Mouse (Mus musculus): Measurements from ENCODE around the gene Igdcc3.

Gene Igdcc3

DNA sequence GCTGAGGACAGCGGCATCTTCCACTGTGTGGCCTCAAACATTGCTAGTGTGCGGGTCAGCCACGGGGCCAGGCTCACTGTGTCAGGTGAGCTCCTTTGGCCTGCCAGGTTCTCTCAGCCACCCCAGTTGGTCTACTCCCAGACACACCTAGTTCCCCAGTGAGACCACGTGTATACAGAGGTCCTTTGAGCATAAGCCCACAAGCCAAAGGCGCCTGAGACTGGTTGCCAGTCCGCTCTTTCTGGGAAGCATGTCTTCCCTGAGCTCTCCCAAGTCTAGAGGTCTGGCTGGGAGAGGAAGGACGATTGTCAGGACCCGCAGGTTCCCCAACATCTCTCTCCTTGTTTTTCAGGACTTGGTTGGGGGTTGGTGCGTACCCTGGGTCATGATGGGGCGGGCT lies 36.9 kb downstream of the Igdcc3 start:
- DNase-seq = no peak

DNA sequence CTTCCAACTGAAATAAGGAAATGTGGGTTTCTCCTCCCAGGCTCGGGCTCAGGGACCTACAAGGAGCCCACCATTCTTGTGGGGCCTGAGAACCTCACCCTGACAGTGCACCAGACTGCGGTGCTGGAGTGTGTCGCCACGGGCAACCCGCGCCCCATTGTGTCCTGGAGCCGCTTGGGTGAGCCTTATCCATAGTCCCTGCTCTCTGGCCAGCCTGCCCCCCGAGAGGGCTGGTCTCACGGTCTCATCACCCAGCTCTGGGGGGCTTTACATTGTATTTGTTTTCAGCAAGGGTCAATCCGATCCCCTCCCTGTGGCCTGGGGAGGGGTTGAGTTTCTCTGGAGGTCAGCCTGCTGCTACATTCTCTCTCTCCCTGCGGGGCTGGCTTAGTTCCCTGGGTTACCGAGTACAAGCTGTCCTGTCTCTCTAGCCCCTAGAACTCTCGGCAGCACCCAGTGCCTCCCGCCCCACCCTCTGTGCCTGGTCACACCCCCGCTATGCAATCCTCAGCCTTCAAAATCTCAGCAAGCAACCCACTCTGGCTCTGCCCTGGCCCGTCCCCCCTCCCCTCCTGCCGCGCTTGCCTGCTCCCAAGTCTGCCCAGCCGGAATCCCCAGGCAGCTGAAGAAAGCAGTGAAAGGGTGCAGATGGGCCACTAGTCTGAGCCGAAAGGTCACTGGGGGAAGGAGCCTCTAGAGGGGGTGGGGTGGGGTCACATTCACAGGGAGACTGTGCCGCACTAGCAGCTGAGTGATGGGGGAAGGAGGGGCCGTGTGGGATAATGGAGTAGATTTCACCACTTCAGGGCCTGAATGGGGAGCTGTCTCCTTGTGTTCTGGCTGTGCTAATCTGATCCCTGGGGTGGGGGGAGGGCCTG lies 37.6 kb downstream of the Igdcc3 start:
- no peak for DNase-seq

DNA sequence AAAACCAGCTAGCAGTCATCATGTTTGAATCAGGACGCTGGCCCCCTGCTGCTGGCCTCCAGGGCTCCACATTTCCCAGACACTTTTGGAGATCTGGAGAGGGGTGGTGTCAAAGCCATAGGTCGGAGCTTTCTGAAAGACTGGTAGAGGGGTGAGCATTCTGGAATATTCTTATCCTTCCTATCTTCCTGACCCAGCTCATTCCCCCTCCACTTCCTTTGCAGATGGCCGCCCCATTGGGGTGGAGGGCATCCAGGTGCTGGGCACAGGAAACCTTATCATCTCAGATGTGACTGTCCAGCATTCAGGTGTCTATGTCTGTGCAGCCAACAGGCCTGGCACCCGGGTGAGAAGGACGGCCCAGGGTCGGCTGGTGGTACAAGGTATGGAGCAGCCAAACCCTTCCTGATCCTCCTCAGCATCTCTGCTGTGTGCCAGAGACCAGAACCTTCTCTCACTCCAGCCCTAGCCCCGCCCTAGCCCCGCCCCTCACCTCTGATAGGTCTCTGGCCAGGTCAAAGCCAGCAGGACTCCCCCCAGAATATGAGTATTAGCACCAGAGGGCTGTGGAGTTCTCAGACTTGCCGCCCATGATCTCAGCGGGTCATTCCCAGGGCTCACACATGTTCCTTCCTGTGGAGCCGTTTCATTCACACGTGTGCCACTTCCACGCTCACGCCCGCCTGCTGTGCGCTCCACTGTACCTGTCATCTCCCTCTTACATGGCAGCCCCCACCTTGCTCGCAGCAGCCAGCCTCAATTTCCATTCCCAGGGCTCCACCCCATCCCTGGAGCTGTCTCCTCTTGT lies 39.0 kb downstream of the Igdcc3 start:
- no peak for DNase-seq

DNA sequence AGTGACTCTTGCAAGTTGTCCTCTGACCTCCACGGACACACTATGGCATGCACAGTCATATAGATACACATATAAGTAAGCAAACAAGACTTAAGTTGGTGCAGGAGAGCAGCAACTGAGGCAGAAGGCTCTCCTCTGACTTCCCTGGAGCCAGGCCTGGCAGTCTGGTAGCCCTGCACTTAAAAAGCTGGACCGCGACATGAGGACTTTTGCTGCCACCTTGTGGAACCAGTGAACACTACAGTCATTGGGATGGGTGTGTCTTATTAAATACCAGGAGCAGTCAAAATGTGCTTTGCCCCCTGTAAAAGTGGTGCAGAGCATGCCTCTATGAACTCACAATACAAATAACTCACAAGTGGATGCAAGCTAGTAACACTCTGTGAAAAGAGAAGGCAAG lies 47.6 kb downstream of the Igdcc3 start:
- peak; percentile 75 for DNase-seq

DNA sequence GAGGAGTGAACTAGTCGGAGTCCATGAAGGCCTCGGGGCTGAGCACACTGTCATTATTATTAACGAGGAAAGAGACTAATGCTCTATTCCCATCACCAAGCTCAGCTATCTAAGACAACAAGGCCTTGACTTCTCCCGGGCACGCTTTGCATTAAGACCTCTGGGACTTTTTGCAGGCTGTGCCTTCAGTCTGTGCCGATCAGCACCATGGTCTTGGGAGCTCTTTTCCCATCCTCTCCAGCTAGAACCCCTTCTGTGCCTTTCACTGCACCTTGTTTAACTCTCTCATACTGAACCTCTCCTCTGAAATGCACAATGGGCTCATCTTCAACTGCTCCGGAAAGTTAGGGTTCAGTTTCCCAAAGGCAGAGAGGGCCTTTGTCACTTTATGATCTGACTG lies 49.3 kb downstream of the Igdcc3 start:
- no peak for DNase-seq

DNA sequence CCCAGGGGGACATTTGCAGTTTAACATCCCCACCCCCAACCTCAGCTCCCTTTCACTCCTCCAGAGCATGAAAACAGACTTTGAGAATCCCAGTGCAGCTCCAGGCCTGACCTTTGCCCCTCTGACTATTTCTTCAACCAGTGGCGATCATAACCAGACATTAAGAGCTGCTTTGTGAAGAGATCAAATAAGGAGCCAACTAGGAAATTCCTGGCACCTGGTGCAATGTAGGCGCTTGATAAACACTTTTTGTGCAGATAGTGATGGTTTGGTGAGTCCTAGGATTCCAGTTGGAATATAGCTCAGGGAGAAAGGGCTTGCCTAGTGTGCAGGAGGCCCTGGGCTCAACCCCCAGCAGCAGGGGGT lies 50.4 kb downstream of the Igdcc3 start:
- DNase-seq = no peak

DNA sequence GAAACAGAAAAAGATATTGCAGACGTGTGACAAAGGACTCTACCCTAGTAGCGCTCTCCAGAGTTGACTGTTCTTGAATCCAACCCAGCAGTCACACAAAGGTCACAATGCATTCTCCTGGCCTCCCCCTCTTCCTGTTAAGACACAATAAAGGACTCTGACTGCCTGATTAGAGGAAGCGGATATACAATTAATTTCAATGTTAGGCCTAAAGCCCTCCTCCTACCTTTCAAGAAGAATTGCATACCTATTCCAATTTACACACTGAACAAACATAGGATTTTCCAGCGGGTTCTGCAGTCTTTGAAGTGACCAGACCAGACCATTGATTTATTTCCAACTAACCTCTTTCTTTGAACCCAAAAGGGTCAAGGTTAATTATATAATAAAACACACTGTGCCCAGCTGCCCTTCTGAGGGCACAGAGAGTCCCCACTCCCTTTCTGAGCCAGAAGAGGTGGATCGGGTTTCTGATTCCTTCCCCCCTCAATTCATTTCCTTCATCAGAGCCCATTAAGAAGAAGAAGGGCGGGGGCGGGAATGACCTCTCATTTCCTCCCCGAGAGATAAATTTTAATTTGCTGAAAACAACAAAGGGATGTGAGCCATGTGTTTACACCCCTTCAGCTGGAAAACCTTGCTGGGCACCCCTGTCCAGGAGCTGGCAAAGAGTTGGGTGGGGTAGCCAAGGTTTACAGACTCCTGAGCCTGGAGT lies 50.9 kb downstream of the Igdcc3 start:
- no peak for DNase-seq

DNA sequence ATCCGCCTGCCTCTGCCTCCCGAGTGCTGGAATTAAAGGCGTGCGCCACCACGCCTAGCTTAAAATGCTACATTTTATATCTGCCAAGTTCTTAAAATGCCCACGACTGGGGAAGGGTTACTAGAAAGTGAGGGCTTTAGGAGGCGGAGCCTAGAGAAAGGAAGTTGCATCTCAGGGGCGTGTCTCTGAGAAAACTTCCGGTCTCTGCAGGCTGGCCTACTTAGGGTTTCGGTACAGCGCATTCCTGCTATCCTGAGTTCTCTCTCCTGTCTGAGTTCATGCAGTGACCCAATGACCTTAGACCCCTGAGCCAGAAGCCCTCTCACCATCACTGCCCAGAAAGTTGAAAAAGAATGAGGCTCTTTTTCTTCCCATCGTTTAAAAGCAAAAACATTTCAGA lies 52.2 kb downstream of the Igdcc3 start:
- DNase-seq = no peak

DNA sequence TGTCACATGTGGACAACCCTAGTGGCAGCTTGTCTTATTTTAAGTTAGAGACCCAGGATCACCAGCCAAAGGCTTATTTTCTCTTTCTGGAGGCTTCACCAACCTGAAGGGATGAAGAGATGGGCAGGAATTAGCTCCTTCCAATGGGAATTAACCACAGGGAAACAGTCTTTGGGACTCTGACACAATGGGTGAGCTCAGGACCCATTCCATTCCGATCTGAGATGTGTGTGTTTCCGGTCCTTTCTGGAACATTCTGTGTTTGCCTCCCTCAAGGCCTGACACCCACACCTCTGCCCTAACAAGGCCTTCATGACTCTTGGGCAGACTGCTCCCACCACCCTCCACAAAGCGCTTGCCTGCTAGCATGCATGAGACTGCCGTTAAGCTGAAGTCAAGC lies 54.1 kb downstream of the Igdcc3 start, which contains the start of gene Parp16:
Gene Parp16 (plus strand): TSS at position 301 of the 400 bp plus-strand sequence.
- DNase-seq = no peak

DNA sequence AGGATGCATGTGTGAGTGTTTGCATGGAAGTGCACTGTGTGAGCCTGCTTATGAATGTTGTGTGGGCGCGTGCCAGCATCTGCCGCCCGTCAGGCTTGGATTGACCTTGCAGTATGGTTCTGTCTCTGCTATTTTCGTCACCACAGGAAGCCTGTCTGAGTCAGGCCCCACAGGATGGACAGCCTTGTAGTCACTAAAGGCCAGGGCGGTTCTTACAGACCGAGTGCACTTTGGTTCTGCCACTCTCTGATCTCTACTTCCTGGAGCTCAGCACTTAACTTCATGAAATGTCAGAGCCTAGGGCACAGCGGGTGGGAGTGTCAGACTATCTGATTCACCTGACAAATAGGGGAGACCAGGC lies 54.6 kb downstream of the Igdcc3 start:
- peak; percentile 26 for DNase-seq

DNA sequence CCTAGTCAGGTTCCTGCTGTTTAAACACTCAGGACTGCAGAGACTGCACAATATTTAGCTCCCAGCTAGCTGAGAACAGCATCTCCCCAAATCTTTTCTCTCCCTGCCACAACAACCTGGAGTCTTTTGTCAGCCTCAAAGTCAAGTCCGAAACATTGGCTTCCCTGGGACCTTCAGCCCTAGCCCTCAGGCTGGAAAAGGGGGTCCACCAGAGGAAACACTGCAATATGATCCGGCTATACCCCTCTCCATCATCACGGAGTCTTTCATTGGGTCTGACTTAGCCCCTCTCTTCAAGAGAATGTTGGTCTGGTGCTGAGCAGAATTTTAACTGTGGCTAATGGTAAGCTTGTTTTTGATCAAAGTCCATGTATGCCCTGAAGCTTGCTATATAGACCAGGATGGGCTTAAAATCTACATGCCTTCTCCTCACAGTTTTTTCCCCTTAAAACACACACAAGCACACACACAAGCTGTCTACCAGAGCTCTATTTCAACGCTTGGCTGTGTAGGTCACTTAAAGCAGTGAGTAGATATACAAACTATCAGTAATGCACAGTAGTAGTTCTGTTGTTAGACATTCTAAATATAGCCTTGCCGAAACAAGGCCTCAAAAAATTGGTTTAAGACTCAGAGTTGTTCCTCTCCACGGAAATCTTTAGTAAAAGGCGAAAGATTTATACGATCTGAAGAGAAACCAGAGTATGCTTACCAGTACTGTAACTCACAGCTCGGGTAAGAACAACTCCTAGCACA lies 55.2 kb downstream of the Igdcc3 start:
- no peak for DNase-seq

DNA sequence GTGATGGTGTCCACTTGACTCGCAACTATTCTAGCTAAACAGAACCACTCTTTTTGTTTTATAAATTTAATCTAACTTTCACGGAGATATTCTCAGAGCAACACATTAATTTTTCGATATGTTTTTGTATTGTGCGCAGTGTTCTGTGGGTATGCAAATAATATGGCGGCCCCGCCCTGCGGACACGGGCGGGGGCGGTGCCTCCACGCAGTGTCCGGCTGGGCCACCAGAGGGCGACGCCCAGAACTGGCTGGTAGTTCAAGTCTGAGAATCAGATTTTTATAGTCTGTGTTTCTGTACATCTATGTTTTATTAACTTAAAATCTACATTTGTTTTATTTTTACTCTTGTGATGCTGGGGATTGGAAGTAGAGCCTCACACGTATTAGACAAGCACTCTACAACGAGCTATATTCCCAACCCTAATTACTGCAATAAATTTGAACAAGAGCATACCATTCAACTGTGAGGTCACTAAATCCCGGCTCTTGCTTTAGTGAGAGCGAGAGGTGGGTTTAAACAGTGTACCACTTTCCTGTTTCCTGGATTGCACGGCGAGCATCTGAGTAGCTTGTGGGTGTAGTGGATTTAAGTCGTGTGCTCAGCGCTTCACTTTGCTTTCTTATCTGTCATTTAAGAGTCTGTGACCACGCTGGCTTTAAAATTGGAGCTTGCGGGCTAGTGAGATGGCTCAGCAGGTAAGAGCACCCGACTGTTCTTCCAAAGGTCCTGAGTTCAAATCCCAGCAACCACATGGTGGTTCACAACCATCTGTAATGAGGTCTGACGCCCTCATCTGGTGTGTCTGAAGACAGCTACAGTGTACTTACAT lies 56.0 kb downstream of the Igdcc3 start:
- peak; percentile 96 for DNase-seq

DNA sequence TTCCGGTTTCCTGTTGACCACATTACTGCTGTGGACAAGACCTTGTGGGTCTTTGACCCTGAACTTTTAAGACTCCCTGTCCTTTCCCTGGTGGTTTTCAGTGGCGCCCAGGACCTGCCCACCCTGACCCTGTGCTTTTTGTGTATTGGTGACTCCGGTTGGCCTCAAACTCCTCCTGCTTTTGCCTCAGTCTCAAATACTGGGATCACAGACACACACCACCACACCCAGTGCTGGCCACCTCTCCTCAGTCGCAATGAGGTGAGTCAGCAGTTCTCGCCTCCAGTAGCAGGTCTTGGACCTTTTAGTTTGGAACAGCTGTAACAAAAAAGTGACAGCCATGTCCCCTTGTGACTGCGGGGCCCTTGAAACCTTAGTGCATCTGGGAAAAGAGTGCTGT lies 56.8 kb downstream of the Igdcc3 start:
- DNase-seq = no peak

DNA sequence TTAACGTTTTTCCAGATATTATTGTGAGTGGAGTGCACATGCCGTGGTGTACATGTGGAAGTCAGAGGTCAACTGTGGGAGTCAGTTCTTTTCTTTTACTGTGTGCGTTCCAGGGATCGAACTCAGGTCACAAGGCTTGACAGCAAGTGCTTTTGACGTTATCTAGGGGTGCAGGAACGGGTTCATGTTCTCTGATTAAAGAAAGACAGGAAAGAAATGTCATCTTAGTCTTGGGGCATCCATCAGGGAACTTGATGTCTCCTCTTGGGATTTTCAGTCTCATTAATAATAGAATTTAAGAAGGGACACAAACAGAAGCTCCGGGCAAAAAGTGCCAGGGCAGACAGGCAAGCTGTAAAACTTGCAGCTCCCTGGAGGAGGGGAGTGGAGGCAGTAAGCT lies 58.7 kb downstream of the Igdcc3 start:
- DNase-seq = no peak

DNA sequence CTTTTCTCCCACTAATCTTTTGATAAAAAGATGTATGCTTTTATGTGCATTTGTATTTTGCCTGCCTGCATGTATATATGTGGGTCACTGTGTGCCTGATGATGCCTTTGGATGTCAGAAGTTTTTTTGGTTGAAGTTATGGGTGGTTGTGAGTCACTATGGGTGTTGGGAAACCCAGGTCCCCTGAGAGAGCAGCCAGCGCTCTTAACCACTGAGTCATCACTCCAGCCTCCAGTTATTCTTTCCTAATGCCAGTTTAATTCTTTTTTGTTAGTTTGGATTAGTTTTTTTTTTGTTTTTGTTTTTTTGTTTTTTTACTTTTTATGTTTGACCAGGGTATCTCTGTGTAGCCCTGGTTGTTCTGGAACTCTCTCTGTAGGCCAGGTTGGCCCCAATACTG lies 59.6 kb downstream of the Igdcc3 start:
- no peak for DNase-seq

DNA sequence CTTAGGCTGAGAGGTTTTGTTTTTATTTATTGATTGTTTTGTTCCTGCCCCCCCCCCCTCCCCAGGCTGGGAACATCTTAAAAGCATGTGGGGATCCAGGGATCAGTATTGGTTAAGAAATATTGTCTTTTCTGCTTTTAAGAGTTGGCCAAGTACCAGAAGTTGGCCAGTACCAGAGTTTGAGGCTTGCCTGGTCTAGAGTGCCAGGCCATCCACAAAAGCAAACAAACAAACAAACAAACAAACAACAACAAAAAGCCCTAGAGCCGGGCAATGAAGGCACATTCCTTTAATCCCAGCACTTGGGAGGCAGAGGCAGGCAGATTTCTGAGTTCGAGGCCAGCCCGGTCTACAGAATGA lies 60.0 kb downstream of the Igdcc3 start:
- DNase-seq = no peak

DNA sequence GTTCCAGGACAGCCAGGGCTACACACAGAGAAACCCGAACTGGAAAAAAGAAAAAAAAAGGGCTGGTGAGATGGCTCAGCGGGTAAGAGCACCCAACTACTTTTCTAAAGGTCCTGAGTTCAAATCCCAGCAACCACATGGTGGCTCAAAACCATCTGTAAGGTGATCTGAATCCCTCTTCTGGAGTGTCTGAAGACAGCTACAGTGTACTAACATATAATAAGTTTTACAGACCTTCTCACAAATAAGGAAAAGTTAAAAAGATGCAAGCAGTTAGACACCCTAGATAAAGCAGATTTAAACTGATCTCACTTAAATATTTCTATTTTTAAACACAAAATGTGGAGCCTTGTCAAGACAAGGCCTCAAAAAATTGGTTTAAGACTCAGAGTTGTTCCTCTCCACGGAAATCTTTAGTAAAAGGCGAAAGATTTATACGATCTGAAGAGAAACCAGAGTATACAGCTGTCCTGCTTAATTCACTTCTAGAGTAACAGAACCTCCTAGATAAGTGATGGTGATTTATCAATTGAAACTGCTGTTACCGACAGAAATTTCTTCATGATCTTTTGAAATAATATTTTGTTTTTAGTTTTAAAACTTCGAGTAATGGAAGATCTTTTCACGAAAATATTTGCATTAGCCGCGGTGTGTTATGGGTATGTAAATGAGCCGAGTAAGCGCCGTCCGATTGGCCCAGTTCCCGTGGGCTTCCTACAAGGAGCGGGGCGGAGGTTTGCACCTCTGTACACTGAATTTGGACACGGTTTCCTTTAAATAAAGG lies 60.6 kb downstream of the Igdcc3 start:
- peak; percentile 81 for DNase-seq

DNA sequence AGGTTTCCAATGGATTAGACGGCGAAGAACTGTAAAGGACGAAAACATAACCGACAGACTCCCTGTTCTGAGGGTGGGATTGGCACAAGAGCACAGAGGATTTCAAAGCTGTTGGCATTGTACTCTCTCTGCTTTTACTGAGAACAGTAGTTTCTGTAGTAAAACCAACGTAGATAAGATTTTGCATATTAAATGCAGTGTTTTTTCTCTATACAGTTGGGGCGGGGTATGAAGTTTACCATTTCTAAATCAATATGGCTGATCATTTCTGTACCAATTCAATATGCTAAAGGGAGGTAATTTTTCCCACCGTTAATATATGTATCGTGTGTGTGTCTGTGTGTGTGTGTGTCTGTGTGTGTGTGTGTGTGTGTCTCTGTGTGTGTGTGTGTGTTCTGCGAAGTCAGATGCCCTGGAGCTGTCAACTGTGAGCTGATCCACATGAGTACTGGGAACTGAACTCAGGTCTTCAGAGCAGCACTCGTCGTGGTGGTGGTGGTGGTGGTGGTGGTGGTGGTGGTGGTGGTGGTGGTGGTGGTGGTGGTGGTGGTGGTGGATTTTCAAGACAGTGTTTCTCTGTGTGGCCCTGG lies 61.3 kb downstream of the Igdcc3 start:
- DNase-seq = no peak

DNA sequence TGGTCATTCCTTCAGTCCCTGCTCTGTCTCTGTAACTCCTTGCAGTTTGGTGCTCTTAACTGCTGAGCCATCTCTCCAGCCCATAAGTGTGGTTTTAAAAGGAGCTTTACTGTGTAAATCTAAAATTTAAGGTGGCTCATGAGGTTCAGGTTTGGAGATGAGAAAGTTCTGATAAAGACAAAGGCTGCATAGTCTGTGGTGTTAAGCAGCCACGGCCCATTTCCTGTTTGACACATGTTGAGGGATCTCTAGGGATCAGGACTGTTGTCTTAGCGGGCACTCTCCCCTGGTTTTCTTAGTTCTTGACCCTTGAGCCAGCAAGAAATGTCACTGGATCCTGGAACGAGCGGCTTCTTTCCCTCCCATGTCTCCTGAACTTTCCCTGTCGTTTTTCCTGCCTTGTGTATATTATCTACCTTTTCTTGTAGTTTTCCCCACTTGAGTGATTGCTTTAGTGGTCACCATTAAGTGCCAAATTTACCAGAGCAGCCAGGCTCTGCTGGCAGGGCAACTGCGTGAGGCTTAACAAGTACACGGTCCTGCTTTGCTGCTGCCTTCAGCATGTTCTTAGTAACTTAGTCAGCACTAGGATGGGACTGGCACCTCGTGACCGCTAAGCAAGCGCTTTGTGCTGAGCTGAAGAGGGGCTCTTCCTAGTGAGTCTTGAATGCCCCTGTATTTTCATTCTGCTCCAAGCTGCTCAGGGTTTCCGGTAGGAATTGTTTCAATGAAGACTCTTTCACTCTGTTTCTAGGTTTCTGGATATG lies 64.2 kb downstream of the Igdcc3 start:
- no peak for DNase-seq

Data from thymus, postnatal 25 days (tissue).